Mouse (Mus musculus): ENCODE measurements around the gene Kif3b.

Gene Kif3b

DNA sequence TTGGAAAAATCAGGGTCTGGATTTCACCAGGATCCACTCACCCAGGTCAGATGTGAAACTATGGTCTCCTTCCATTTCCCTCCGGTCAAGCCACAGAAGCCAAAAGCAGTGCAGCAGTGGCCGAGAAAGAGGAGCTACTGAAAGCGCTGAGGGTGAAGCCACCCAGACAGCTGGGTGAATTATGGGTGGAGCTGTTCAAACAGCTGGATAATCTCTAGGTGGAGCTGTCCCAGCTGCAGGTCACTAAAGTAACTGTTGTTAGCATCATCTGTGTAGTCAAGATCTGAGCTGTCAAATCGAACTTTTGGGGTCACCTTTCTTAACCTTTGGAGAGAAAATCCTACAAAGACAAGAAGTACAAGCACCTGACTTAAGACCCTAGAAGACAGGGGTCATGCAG lies 7.2 kb downstream of the Kif3b start:
- DNase-seq, result no peak

DNA sequence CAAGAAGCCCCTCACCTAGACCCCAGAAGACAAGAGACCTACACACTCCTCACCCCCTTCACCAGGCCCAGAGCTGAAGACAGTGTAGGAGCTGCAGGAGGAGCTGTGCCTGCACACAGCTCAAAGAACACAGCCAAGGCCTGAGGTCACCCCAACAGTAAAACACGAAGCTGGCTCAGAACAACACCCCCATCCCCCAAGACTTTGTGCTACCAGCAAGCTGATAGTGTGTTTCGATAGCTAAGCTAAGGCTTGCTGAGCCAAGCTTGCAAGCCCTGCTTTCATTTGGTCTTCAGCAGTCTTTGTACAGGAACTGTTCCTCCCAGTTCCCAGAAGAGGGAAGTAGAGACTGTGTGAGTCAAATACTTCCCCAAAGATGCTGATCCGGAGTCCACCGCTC lies 7.7 kb downstream of the Kif3b start:
- no peak for DNase-seq

DNA sequence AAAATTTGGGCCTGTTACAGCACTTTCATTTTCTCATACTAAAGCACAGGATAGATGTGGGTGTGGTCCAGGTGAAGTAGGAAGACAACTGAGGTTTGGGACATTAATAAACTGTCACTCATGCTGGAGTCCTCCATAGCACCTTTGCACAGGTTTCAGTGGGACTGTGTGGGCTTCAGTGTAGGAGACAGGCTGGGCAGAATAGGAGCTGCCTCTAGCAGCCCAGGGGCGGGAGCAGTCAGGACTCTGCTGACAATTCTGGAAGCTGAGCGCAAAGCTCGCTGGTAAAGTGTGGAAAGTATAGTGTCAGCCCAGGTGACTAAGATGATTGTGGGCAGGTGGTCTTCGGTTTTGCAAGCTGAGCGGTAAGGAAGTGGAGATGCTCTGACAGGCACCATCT lies 9.9 kb downstream of the Kif3b start:
- no peak for DNase-seq

DNA sequence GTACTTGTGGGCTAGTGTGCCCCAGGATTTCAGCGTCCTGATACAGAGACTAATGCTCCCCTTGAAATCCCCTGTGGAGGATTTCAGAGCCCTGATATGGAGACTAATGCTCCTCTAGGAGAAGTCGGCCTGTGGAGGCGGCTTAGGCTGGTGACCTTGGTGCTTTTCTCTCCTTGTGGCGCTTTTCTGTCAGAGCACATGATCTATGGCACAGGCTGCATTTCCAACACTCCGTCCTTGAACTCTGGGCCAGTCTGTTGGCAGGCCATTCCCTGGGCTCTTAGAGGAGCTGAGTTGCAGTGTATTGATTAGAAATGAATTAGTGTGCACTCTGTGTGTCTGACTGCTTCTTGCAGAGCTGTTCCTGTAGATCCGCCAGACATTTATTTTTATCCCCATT lies 14.0 kb downstream of the Kif3b start:
- DNase-seq, result no peak

DNA sequence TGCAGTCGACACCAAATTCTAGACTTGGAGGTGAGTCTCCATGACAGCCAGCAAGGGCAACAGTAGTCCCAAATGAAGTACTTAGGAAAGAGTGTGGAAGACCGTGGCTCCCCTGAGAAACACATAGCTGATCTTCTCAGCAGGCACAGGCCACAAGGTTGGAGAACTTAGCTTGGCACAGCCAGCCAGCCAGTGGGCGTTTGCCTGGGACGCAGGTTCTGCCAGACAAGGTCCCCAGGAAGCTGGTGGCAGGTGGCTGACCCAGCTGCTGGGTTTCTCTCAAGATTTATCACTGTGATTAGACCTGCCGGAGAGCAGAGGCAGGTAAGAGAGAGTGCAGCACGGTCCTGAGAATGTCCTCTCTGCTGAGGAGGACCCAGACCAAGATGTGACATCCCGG lies 17.4 kb downstream of the Kif3b start:
- no peak for DNase-seq

DNA sequence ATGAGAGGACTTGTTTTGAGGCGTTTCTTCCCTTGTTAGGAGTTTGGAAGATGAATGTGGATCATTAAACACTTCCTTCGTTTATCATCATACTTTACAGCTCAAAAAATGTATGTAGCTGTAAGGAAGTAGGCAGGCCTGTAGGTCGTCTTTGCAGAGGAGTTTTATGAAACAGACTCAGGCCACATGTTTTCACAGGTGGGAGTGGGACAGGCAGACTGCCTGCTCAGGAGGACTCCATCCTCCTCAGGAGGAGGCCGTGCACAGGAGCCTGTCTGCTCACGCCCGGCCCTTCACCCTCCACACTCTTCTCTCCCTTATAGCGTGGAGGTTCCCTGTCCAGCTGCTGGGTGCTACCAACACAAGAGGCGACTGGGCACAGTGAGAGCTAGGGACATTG lies 17.9 kb downstream of the Kif3b start:
- no peak for DNase-seq

DNA sequence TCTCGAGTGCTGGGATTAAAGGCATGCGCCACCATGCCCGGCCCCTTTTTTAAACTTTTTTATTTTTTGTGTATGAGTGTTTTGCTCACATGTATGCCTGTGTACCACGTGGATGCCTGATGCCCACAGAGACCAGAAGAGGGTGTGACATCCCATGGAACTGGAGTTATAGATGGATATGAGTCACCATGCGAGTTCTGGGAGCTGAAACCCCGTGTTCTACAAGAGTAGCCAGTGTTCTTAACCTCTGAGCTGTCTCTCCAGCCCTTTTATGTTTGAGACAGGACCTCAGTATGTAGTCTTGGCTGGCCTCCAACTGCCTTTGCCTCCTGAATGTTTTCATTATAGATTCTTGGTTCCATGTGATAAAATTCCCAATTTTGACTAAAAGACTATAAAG lies 19.0 kb downstream of the Kif3b start:
- no peak for DNase-seq

DNA sequence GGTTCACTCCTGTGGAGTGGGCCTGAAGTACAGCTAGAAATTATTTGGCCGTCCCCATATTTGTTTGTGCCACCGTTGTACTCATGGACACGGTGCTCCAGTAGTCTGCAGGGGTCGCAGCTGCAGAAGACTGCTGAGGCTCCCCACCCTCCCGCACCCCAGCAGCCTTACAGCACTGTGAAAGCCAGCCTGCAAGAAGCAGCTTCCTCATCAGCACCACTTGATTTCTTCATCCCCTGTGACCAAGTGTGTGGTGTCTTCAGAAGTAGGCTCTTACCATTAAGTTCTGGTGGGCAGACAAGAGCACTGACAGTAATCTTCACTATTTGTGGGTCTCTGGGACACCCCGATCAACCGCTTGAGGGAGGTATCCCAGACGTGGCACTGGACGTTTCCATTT lies 21.7 kb downstream of the Kif3b start:
- DNase-seq, result no peak

DNA sequence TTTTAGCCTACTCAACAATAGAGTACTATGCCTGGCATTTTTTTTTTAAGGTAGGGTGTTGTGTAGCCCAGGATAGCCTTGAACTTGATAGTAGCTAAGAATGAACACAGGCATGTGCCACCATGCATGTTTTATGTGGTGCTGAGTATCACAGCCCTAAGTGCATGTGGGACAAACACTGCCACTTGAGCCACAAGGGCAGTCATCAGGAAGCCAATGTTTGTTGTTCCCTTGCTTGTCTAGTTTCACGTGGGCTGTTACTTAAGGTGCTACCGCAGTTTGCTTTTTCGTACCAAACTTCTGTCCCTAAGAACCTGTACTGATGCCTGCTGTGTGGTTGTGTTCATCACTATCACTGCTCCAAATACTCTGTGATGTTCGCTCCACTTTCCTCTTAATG lies 27.2 kb downstream of the Kif3b start:
- DNase-seq, result no peak

DNA sequence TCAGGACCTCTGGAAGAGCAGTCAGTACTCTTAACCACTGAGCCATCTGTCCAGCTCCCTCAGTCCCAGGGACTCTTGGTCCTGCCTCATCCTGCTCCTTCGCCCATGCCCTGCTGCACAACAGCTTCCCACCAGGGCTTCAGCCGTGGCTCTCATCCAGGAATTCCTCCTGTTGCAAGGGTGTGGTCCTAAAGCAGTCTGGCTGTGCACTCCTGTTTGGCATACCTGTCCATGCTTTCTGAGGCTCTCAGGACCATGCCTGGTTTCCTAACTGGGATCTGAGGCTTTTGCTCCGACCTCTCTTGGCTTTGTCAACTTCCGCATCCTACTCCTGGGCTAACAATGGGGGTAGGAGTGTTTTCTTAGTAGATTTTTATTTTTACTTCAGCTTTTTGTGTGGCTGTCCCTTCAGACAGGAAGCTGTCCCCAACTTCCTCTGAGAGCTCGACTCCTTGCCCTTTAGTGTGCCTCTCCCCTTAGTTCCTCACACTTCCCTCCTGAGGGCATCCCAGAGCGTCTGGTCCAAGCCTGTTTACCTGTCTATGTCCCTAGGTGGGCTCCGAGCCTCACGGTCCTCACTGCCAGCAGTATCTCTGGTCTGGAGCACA lies 27.9 kb downstream of the Kif3b start:
- no peak for DNase-seq

DNA sequence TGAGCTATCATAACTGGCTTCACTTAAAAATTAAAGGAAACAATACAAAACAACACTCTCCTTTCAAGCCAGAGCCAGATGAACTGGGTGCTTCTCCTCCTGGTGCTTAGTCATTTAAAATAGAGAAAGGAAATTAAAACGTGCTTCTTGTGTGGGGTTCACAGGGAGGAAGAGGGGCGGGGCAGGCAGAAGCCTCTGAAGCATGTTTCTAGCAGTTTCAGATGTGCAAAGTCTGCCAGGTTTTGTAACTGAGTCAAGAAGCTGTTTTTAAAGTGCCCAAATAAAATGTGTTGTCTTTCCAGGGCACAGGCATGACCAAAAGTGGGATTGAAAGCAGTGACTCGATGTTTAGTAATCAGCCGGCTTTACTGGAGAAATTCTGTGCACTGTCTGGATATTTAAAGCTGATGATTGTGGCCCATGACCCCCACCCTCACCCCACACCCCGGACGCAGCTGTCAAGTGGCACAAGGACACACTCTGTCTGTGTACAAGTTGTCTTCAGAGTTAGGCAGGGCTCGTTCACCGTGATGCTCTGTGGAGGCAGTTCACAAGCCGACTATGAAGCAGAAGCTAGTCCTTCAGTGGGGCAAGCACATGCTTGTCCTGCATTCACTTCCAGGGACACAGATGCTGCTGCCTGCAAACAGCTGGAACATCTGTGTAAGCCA lies 34.6 kb downstream of the Kif3b start:
- peak; percentile 62 for DNase-seq

DNA sequence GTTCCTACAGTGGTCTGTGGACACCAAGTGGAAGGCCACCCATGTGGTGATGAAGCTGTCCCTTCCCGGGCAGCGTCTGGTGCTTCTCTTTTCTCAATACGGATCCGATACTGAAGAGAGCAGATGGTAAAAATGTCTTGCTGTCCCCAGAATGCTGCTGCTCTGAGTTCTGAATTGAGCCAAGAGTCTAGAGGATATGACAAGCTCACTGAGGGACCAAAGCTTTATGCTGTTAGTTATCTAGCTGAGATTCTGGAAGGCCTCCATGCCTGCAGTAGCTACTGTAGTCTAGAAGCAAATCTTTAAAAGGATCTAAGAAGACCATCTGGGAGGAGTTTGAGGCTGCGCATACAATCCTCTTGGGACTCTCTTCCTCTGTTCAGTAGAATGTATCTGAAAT lies 41.1 kb downstream of the Kif3b start:
- no peak for DNase-seq

DNA sequence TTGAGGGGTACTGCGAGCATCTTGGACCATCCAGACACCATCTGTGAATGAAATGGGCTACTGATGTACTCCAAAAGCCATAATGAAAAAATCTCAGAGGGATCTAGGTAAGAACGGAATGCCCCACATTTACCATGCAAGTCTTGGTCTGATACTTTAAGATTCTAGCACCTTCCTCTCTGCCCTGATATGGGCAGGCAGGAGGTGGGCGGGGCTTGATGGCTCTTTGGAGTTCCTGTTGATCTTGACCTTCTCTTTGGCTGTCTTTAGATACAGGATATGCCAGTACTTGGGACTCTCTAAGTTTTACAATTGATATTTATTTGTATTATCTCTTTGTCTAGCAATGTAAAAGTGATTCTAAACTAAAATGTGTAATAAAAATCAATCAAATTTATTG lies 41.8 kb downstream of the Kif3b start:
- peak; percentile 46 for DNase-seq

DNA sequence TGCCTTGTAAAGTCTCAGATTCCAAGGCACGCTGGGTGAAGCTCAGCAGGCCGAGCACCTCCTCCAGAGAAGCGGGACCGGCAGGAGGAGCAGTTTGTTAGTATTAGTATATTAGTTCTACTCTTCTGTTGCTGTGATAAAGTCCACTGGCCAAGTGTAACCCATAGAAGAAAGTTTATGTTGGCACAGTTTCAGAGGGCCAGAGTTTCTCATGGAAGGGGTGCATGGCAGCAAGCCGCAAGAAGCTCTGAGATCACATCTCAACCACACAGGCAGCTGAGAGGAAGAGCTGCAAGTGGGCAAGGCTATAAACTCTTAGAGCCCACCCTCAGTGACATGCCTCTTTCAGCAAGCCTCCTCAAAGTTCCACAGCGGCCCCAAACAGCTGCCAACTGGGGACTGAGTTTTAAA lies 42.6 kb downstream of the Kif3b start:
- peak; percentile 56 for DNase-seq

DNA sequence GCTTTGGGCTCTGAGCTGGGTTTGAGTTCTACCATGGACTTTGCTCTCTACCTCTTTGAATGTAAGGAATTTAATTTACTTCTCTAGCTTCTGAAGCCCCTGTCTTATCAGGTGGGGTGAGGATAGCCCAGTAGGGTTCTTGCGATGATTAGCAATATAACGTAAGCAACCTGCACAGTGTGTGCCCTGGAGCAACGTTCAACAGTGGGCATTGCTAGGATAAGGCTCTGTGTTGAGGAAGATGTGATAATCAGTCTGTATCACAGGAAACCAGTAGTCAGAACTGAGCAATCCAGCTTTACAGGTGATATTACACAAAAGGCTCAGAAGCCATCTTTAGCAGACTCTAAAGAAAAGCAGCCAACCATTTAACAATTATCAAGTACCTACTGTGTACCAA lies 43.1 kb downstream of the Kif3b start:
- no peak for DNase-seq

DNA sequence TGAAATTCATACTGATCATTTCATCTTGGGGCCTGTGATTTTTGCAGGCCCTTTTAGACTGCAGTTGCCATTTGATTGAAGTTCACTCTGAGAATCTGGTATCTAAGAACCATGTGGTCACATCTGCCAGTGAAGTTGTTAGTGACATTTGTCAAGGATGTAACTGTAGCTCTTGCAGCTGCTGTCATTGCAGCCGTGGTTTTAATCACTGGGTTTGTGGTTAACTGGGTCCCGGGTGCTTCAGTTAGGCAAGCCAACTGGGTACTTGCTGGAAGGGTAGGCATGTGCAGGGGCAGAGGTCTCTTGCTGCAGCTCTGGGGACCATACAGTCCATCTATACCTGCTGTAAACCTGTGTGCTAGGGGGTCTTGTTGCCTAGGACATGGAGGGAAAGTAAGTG lies 44.9 kb downstream of the Kif3b start:
- peak; percentile 71 for DNase-seq

DNA sequence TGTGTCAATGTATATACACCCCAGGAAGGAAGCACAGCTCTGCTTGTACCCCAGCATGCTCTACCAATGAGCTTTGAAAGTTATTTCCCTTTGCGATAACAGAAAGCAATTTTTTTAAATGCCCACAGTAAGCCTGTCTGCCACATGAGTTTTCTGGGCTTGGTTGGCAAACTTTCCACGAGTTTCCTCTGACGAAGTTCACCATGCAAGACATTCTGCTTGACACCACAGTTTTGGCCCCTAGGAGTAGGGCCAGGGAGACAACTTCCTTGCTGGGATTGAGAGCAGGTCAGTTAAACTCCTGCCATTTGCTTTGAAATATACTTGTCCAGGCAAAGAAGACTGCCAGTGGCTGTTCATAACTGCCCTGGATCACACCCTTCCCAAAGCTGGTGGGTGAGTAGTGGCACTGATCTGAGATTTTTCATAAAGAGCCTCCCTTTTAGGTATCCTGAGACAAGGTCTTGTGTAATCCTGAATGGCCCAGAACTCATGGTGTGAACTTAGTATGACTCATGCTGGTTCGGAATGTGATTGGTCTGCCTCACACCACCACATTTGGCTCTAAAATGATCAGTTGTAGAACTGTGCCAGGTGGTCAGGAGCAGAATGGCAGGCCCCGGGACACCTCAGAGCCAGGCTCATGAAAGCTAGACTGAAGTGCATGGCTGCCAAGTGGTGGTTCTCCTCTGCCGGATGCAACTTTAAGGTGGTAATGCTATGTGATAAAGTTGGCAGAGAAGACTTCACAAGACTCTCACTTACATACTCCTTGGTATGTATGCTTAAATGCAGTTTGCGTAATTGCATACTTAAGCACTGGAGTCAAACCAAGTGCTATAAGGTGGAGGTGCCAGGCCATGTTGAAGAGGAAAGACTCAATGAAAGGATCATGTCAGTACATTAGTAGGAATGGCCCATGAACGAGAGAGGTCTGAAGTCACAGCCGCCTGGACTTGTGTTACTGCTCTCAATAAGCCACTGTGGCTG lies 47.4 kb downstream of the Kif3b start:
- peak; percentile 27 for DNase-seq

DNA sequence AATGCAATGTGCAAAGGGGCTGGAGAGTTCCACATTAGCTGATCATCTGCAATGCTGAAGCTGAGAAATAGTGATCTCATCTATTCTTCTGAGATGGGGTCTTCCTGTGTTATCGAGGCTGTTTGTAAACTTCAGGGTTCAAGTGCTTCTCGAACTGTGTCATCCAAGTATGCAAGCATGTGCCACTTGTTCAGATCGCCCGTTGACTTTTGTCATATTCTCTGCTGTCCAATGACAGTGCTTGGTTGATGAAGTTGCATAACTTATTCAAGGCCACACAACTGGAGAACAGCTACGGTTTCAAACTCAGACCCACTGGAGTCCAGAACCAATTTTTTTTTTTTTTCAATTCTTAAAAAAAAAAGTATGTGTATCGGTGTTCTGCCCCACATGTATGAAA lies 51.0 kb downstream of the Kif3b start:
- no peak for DNase-seq

DNA sequence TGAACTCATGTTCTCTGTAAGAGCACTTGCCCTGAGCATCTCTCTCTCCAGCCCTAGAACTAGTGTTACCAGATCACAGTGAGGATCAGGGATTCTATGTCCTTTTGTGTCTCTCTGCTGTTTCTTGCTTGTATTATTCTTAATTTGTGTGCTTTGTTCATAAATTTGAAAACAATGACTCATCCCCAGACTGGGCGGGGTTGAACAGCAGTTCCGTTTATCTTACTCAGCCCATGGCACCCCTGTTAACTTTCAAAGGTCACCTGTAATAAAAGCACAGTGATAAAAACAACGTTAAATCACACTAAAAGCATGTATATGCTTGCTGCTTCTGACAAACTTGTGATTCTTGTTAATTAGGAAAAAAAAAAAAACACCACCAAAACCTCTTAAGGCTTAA lies 51.4 kb downstream of the Kif3b start:
- DNase-seq, result no peak

DNA sequence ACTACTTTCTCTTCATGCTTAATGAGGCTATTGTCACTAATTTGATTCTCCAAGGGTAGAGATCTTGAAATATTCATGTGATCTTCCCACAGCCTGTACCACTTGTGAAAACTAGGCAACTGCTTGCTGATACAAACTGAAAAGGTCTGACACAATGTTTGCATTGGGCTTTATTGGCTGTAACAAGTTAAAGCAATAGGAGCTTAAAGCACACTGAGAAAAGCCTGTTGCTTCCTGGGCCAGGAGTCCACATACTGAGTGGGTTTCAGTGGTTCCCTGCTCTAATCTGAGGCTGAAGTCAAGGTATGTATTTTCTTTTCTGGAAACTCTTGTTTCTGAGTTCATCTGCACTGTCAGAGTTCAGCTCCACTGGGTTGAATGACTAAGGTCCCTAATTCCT lies 52.0 kb downstream of the Kif3b start:
- DNase-seq, result no peak

DNA sequence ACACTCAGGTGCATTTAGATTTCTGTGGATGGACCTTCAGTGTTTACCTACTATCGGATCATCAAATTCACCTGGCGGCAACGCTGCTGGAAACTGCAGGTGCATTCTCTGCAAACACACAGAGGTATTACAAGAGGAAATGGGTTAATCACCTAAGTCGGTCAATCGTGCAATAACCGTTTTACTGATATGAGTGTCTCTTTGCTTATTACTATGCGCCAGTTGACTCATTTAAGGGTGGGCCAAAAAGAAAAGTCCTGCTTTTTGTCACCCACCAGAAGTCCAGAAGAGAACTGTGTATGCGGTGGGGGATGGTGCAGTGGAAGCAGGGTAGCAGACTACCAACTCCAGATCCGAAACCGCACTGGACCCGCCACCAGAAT lies 53.8 kb downstream of the Kif3b start:
- DNase-seq, result peak; percentile 28

DNA sequence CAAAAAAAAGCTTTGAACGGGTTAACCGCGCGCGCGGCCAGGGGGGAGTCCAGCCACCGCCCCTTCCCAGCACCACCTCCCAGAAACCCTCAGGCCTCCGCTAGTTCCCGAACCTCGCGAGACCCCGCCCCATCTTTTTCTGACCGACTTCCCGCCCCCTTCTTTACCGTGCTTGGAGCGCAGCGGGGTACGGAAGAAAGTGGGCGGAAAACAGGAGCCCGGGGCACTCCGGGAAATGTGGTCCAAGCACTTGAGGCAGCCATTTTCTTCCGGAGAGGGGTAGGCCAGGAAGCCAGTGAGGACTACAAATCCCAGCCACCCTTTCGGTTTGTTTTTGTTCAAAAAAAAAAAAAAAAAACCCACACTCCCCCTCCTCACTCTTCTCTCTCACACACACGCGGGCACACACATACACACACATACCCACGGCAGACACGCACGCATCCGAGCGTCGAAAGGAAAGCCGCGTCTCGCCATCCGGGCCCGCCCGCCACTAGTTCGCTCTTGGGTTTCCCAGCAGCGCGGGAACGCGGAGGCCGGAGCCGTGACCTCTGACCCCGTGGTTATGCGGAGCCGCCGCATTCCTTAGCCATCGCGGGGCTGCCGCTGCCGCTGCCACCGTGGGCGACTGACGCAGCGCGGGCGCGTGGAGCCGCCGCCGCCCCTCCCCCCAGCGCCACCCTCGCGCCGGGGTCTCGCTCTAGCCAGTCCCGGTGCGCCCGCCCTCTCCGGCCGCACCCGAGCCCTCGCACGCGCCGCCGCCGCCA lies 54.4 kb downstream of the Kif3b start, which contains the start of gene Asxl1:
TSS of gene Asxl1 (plus strand) at position 376 of the 767 bp plus-strand sequence.
- peak; percentile 95 for DNase-seq

All from thymus, postnatal 25 days (tissue).